Mouse (Mus musculus): ENCODE results near the gene Cmtm4. TPM values are rescaled to one million over a fixed set of nuclear protein-coding genes. Genes with fewer than 3 reads are reported as not detected.

The Cmtm4 gene
- total and polyA plus RNA-seq, 3 experiments: 6.5 to 31.1 (median 12.0) TPM

DNA sequence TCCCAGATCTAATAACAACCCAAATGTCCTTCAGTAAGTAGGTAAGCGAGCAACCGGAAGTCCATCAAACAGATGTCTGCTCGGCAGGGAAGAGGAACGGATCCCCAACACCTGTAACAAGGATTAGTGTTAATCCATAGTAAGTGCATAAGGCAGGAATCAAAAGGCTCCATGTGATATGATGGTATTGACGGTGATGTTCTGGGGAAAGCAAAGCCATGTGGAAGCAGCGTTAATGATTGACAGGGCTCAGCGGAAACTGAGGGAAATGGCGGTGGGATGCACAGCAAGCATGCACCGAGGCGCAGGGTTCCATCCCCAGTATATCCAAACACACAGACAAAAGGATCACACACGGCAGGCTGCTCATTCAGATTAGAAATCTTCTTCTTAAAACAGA, 21.3 kb downstream of the Cmtm4 start (continued):
- no peak for TF ChIP-seq CTCF (IDR thresholded peaks at IDR 0.05 in 2 of 3, conservative IDR thresholded peaks at IDR 0.05 in 1 of 3; ENCODE audit: control insufficient read depth in 1 of 3, insufficient read depth in 1 of 3, low read depth in 2 of 3, low read length in 3 of 3, poor library complexity in 1 of 3, severe bottlenecking in 1 of 3)
- TF ChIP-seq ZC3H11A (IDR thresholded peaks at IDR 0.05; ENCODE audit: low read depth, low read length): no peak

DNA sequence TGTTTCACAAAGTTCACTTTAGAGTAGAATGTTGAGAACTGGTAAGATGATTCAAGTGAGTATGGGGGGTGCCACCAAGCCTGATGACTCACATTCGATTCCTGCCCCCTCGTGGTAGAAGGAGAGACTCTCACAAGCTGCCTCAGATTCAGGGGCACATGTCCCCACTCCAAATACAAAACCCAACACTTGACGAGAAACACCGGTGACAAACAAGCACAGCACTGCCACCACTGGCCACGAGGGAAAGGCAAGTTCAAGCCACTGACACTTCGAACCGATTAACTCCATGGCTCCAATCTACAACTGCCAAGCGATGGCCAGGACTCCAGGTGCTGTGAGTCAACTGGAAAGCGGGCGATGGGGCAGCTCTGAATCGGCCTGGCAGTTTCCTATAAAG, 21.8 kb downstream of the Cmtm4 start:
- Histone ChIP-seq H3K36me3 (ENCODE audit: control insufficient read depth in 1 of 2, insufficient read depth in 2 of 2, low read length in 2 of 2) (no peaks in the 10 kb centered on the region), H3K4me3 (ENCODE audit: control insufficient read depth in 1 of 2, insufficient read depth in 1 of 2, low read depth in 2 of 2, low read length in 2 of 2) (no peak overlapping the region), H3K9ac (ENCODE audit: control insufficient read depth, low read depth, low read length, poor library complexity, severe bottlenecking) (no peak overlapping the region), H3K4me1 (ENCODE audit: control insufficient read depth in 1 of 2, insufficient read depth in 2 of 2, low read length in 2 of 2) (no peaks in the 10 kb centered on the region), H3K27me3 (ENCODE audit: control insufficient read depth in 1 of 2, insufficient read depth in 2 of 2, low read length in 2 of 2) (no peaks in the 10 kb centered on the region), H3K79me2 (ENCODE audit: control insufficient read depth, insufficient read depth, low read length, poor library complexity) (peaks cover 2% of the 10 kb centered on the region; the same call in 1 of the 2 replicates), H3K27ac (ENCODE audit: control insufficient read depth, low read depth, low read length) (no peak overlapping the region), H3K9me3 (replicated peaks; ENCODE audit: insufficient read depth, low read length) (no peaks in the 10 kb centered on the region)
- TF ChIP-seq SMC3 (IDR thresholded peaks at IDR 0.05; ENCODE audit: low read depth, low read length) (no peak), MAZ (IDR thresholded peaks at IDR 0.05; ENCODE audit: low read depth, low read length) (no peak), TBP (IDR thresholded peaks at IDR 0.05; ENCODE audit: low read depth, low read length) (no peak), POLR2A (IDR thresholded peaks at IDR 0.05; ENCODE audit: control insufficient read depth in 1 of 2, insufficient read depth in 1 of 2, low read depth in 1 of 2, low read length in 2 of 2, poor library complexity in 1 of 2) (no peak), RAD21 (IDR thresholded peaks at IDR 0.05; ENCODE audit: low read depth, low read length) (no peak), NELFE (IDR thresholded peaks at IDR 0.05; ENCODE audit: low read depth, low read length) (no peak), POLR2AphosphoS5 (IDR thresholded peaks at IDR 0.05; ENCODE audit: borderline replicate concordance, low read depth, low read length) (no peak), E2F4 (IDR thresholded peaks at IDR 0.05; ENCODE audit: borderline replicate concordance, low read depth, low read length) (no peak), USF1 (IDR thresholded peaks at IDR 0.05; ENCODE audit: low read depth, low read length) (no peak), ETS1 (IDR thresholded peaks at IDR 0.05; ENCODE audit: low read depth, low read length) (no peak)
- DNase-seq (ENCODE audit: low read depth, low spot score): no peak

DNA sequence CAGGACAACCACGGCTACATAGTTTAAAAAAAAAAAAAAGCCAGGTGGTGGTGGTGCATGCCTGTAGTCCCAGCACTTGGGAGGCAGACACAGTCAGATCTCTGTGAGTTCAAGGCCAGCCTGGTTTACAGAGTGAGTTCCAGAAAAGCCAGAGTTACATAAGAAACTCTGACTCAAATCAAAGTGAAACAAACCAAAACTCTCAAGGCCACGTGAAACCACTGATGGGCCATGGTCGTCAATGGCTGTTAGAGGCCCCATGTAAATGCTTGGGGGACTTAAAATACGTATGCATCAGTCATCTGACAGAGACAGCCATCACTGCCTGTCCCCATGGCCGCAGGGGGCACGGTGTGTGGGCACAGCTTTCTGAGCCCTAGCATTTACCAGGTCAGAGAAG, 24.5 kb downstream of the Cmtm4 start:
- no peak for DNase-seq (ENCODE audit: low read depth, low spot score)
- Histone ChIP-seq H3K36me3 (ENCODE audit: control insufficient read depth in 1 of 2, insufficient read depth in 2 of 2, low read length in 2 of 2) (no peaks in the 10 kb centered on the region), H3K27me3 (ENCODE audit: control insufficient read depth in 1 of 2, insufficient read depth in 2 of 2, low read length in 2 of 2) (no peaks in the 10 kb centered on the region), H3K4me3 (ENCODE audit: control insufficient read depth in 1 of 2, insufficient read depth in 1 of 2, low read depth in 2 of 2, low read length in 2 of 2) (no peak overlapping the region), H3K9me3 (replicated peaks; ENCODE audit: insufficient read depth, low read length) (no peaks in the 10 kb centered on the region), H3K79me2 (ENCODE audit: control insufficient read depth, insufficient read depth, low read length, poor library complexity) (no peaks in the 10 kb centered on the region; the same call in 1 of the 2 replicates), H3K9ac (ENCODE audit: control insufficient read depth, low read depth, low read length, poor library complexity, severe bottlenecking) (no peak overlapping the region), H3K4me1 (ENCODE audit: control insufficient read depth in 1 of 2, insufficient read depth in 2 of 2, low read length in 2 of 2) (no peaks in the 10 kb centered on the region), H3K27ac (ENCODE audit: control insufficient read depth, low read depth, low read length) (no peak overlapping the region)
- TF ChIP-seq SIN3A (IDR thresholded peaks at IDR 0.05; ENCODE audit: low read length) (no peak), MEF2A (IDR thresholded peaks at IDR 0.05; ENCODE audit: extremely low read depth, insufficient replicate concordance, low read depth, low read length, poor library complexity, severe bottlenecking) (no peak), GABPA (IDR thresholded peaks at IDR 0.05; ENCODE audit: low read depth, low read length) (no peak), KAT2A (conservative IDR thresholded peaks at IDR 0.05; ENCODE audit: low read depth, low read length) (no peak), E2F4 (IDR thresholded peaks at IDR 0.05; ENCODE audit: borderline replicate concordance, low read depth, low read length) (no peak), USF2 (IDR thresholded peaks at IDR 0.05; ENCODE audit: borderline replicate concordance in 1 of 2, insufficient read depth in 1 of 2, low read depth in 1 of 2, low read length in 2 of 2) (no peak)
